Mouse (Mus musculus): ENCODE measurements around the gene Pxn. TPM values are rescaled to one million over a fixed set of nuclear protein-coding genes. Genes with fewer than 3 reads are reported as not detected.

The Pxn gene
- polyA plus RNA-seq, 1 experiment = 46.8 TPM

GRCm38 (mm10) chr5:115535635-115536034, 29.2 kb downstream of the Pxn start:
- no peak overlapping the region for H3ac ChIP-seq (ENCODE audit: control insufficient read depth, insufficient read length, low read depth)
- TF ChIP-seq MYOG (IDR thresholded peaks at IDR 0.05; ENCODE audit: control insufficient read depth, extremely low read depth, insufficient read length) = no peak
- TF ChIP-seq MYOD1 (IDR thresholded peaks at IDR 0.05; ENCODE audit: control insufficient read depth, insufficient read length, low read depth) = no peak
- no peak for TF ChIP-seq CTCF (IDR thresholded peaks at IDR 0.05; ENCODE audit: control insufficient read depth, insufficient read depth, insufficient read length)
- TF ChIP-seq MAX (IDR thresholded peaks at IDR 0.05) = no peak
- no peak for TF ChIP-seq FOSL1 (IDR thresholded peaks at IDR 0.05; ENCODE audit: insufficient read depth, low read length, poor library complexity, severe bottlenecking)
- TF ChIP-seq USF1 (IDR thresholded peaks at IDR 0.05; ENCODE audit: low read depth) = no peak
- no peak for TF ChIP-seq CEBPB (IDR thresholded peaks at IDR 0.05; ENCODE audit: low read depth)
- no peak overlapping the region for H3K4me3 ChIP-seq (ENCODE audit: insufficient read depth, poor library complexity, severe bottlenecking)
- H3K27me3 ChIP-seq (ENCODE audit: control insufficient read depth, insufficient read depth, insufficient read length) = no peaks in the 10 kb centered on the region
- H3K36me3 ChIP-seq (ENCODE audit: control insufficient read depth, insufficient read depth) = no peaks in the 10 kb centered on the region
- peaks cover 77% of the 10 kb centered on the region for H3K79me2 ChIP-seq (ENCODE audit: control insufficient read depth, insufficient read depth)
- H3K79me3 ChIP-seq (ENCODE audit: low read depth) = peaks cover 29% of the 10 kb centered on the region

GRCm38 (mm10) chr5:115538017-115538692, 31.7 kb downstream of the Pxn start:
- peaks cover 79% of the 10 kb centered on the region for H3K79me2 ChIP-seq (ENCODE audit: control insufficient read depth, insufficient read depth)
- no peak overlapping the region for H3K4me3 ChIP-seq (ENCODE audit: insufficient read depth, poor library complexity, severe bottlenecking)
- TF ChIP-seq CEBPB (IDR thresholded peaks at IDR 0.05; ENCODE audit: low read depth) = no peak
- no peak for TF ChIP-seq FOSL1 (IDR thresholded peaks at IDR 0.05; ENCODE audit: insufficient read depth, low read length, poor library complexity, severe bottlenecking)
- no peak for TF ChIP-seq MAX (IDR thresholded peaks at IDR 0.05)
- TF ChIP-seq CTCF (IDR thresholded peaks at IDR 0.05; ENCODE audit: control insufficient read depth, insufficient read depth, insufficient read length) = no peak
- no peak for TF ChIP-seq MYOG (IDR thresholded peaks at IDR 0.05; ENCODE audit: control insufficient read depth, extremely low read depth, insufficient read length)
- no peak for TF ChIP-seq USF1 (IDR thresholded peaks at IDR 0.05; ENCODE audit: low read depth)
- TF ChIP-seq MYOD1 (IDR thresholded peaks at IDR 0.05; ENCODE audit: control insufficient read depth, insufficient read length, low read depth) = no peak
- no peaks in the 10 kb centered on the region for H3K36me3 ChIP-seq (ENCODE audit: control insufficient read depth, insufficient read depth)
- H3K79me3 ChIP-seq (ENCODE audit: low read depth) = peaks cover 21% of the 10 kb centered on the region
- H3K27me3 ChIP-seq (ENCODE audit: control insufficient read depth, insufficient read depth, insufficient read length) = no peaks in the 10 kb centered on the region
- peak overlapping the region; percentile 8 for H3ac ChIP-seq (ENCODE audit: control insufficient read depth, insufficient read length, low read depth)

- Histone ChIP-seq H3ac (ENCODE audit: control insufficient read depth, insufficient read length, low read depth) (peak overlapping the region; percentile 8), H3K4me3 (ENCODE audit: insufficient read depth, poor library complexity, severe bottlenecking) (peak overlapping the region; percentile 6), H3K27me3 (ENCODE audit: control insufficient read depth, insufficient read depth, insufficient read length) (no peaks in the 10 kb centered on the region), H3K79me2 (ENCODE audit: control insufficient read depth, insufficient read depth) (peaks cover 79% of the 10 kb centered on the region), H3K79me3 (ENCODE audit: low read depth) (peaks cover 21% of the 10 kb centered on the region), H3K36me3 (ENCODE audit: control insufficient read depth, insufficient read depth) (no peaks in the 10 kb centered on the region)
- peak; percentile 76 for TF ChIP-seq MAX (IDR thresholded peaks at IDR 0.05)
- no peak for TF ChIP-seq CEBPB (IDR thresholded peaks at IDR 0.05; ENCODE audit: low read depth)
- TF ChIP-seq CTCF (IDR thresholded peaks at IDR 0.05; ENCODE audit: control insufficient read depth, insufficient read depth, insufficient read length) = peak; percentile 88
- no peak for TF ChIP-seq USF1 (IDR thresholded peaks at IDR 0.05; ENCODE audit: low read depth)
- TF ChIP-seq FOSL1 (IDR thresholded peaks at IDR 0.05; ENCODE audit: insufficient read depth, low read length, poor library complexity, severe bottlenecking) = no peak
- TF ChIP-seq MYOG (IDR thresholded peaks at IDR 0.05; ENCODE audit: control insufficient read depth, extremely low read depth, insufficient read length) = no peak
- no peak for TF ChIP-seq MYOD1 (IDR thresholded peaks at IDR 0.05; ENCODE audit: control insufficient read depth, insufficient read length, low read depth)
Observed at GRCm38 (mm10) chr5:115538693-115539043, 32.2 kb downstream of the Pxn start.

- Histone ChIP-seq H3K36me3 (ENCODE audit: control insufficient read depth, insufficient read depth) (peaks cover 20% of the 10 kb centered on the region), H3K4me3 (ENCODE audit: insufficient read depth, poor library complexity, severe bottlenecking) (no peak overlapping the region), H3K79me3 (ENCODE audit: low read depth) (peaks cover 15% of the 10 kb centered on the region), H3K79me2 (ENCODE audit: control insufficient read depth, insufficient read depth) (peaks cover 61% of the 10 kb centered on the region), H3K27me3 (ENCODE audit: control insufficient read depth, insufficient read depth, insufficient read length) (no peaks in the 10 kb centered on the region), H3ac (ENCODE audit: control insufficient read depth, insufficient read length, low read depth) (no peak overlapping the region)
- TF ChIP-seq CTCF (IDR thresholded peaks at IDR 0.05; ENCODE audit: control insufficient read depth, insufficient read depth, insufficient read length) (no peak), CEBPB (IDR thresholded peaks at IDR 0.05; ENCODE audit: low read depth) (no peak), MYOG (IDR thresholded peaks at IDR 0.05; ENCODE audit: control insufficient read depth, extremely low read depth, insufficient read length) (no peak), MAX (IDR thresholded peaks at IDR 0.05) (no peak), FOSL1 (IDR thresholded peaks at IDR 0.05; ENCODE audit: insufficient read depth, low read length, poor library complexity, severe bottlenecking) (no peak), USF1 (IDR thresholded peaks at IDR 0.05; ENCODE audit: low read depth) (no peak), MYOD1 (IDR thresholded peaks at IDR 0.05; ENCODE audit: control insufficient read depth, insufficient read length, low read depth) (no peak)
Observed at GRCm38 (mm10) chr5:115542635-115543384, 36.3 kb downstream of the Pxn start.

DNA sequence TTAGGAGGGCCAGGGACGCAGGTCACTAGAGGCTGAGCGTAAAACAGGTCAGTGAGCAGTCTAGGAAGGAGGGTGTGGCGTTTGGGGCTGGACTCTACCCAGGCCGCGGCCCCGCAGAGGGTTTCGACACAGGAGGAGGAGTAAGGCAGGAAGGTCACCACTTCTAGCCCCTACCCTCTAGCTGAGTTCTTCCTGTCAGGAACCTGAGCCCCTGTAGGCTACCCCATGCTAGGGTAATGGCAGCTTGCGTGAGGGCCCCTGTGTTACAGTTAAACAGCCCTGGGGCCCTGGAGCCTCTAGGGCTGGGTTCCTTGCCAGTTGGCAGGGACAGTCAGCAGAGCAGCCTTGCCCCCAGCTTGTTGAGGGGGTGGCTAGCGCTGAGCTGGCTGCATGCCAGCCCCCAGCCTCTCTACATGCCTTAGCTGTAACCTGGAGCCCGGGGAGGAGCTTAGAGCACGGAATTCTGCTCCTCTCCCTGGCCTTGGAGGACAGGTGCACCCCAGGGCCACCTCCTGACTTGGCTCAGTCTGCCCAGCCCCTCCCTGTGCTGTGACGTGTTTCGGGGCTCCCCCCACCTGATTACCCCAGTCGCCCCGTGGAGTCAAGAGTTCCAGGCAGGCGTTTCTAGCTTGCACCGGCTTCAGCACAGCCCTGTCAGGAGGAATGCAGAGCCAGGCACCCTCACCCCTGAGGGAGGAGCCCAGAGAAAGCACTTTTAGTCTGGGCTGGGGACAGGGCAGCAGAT, 37.2 kb downstream of the Pxn start:
- Histone ChIP-seq H3K27me3 (ENCODE audit: control insufficient read depth, insufficient read depth, insufficient read length) (no peaks in the 10 kb centered on the region), H3ac (ENCODE audit: control insufficient read depth, insufficient read length, low read depth) (no peak overlapping the region), H3K4me3 (ENCODE audit: insufficient read depth, poor library complexity, severe bottlenecking) (no peak overlapping the region), H3K79me2 (ENCODE audit: control insufficient read depth, insufficient read depth) (peaks cover 53% of the 10 kb centered on the region), H3K36me3 (ENCODE audit: control insufficient read depth, insufficient read depth) (peaks cover 27% of the 10 kb centered on the region), H3K79me3 (ENCODE audit: low read depth) (peaks cover 12% of the 10 kb centered on the region)
- TF ChIP-seq USF1 (IDR thresholded peaks at IDR 0.05; ENCODE audit: low read depth) (no peak), CEBPB (IDR thresholded peaks at IDR 0.05; ENCODE audit: low read depth) (peak; percentile 17)
